Mouse (Mus musculus) intestine, postnatal 0 days (tissue): ENCODE data around the gene Ttc41. TPM values are rescaled to one million over a fixed set of nuclear protein-coding genes. Genes with fewer than 3 reads are reported as not detected.

Experiments used
- ATAC-seq: fragments of 200-750 bp; cut with Nextera tagmentation; 2 replicates; pipeline ENCODE4 v1.8.0; 2017; ENCODE audit warnings: mild to moderate bottlenecking, moderate TSS enrichment, moderate library complexity
- H3K27ac ChIP-seq: fragments of 300-500 bp; sonication (generic); 2 replicates; pipeline ENCODE4 v1.5.1; 2014; ENCODE audit warnings: mild to moderate bottlenecking, low read depth, low read length, moderate library complexity
- H3K27me3 ChIP-seq: fragments of 300-500 bp; sonication (generic); replicated peaks from 2 replicates; pipeline ENCODE4 v1.6.1; 2014; ENCODE audit warnings: low read length, mixed read lengths; ENCODE audit not compliant: control insufficient read depth, insufficient read depth
- H3K36me3 ChIP-seq: fragments of 300-500 bp; sonication (generic); 2 replicates; pipeline ENCODE4 v1.6.1; 2014; ENCODE audit warnings: mild to moderate bottlenecking, moderate library complexity; ENCODE audit not compliant: control insufficient read depth, insufficient read depth
- H3K4me1 ChIP-seq: fragments of 300-500 bp; sonication (generic); replicated peaks from 2 replicates; pipeline ENCODE4 v1.6.1; 2014; ENCODE audit warnings: antibody characterized with exemption, low read length, mixed read lengths; ENCODE audit not compliant: control insufficient read depth, insufficient read depth
- H3K4me2 ChIP-seq: fragments of 300-500 bp; sonication (generic); replicated peaks from 2 replicates; pipeline ENCODE4 v1.6.1; 2014; ENCODE audit warnings: low read depth, mild to moderate bottlenecking, moderate library complexity
- H3K4me3 ChIP-seq: fragments of 300-500 bp; sonication (generic); 2 replicates; pipeline ENCODE4 v1.5.1; 2014; ENCODE audit warnings: low read depth, low read length
- H3K9ac ChIP-seq: fragments of 300-500 bp; sonication (generic); 2 replicates; pipeline ENCODE4 v1.6.1; 2014; ENCODE audit warnings: mild to moderate bottlenecking, low read depth, low read length
- H3K9me3 ChIP-seq: fragments of 300-500 bp; sonication (generic); 2 replicates; pipeline ENCODE4 v1.6.1; 2016; ENCODE audit warnings: mixed run types; ENCODE audit not compliant: control insufficient read depth
- CTCF ChIP-seq: sonication (generic); IDR thresholded peaks from 2 replicates; pipeline ENCODE4 v1.5.1; 2016; ENCODE audit warnings: low read depth, mild to moderate bottlenecking, control low read depth, antibody characterized with exemption, moderate library complexity
- WGBS: fragments of 180-500 bp; shearing (Covaris S2); extraction: QIAGEN DNeasy Blood & Tissue Kit; methylation state at CpG from one replicate; pipeline ENCODE4 v1.1.7; 2014; 5-methylcytosine and 5-hydroxymethylcytosine counted together
- polyA plus RNA-seq: library from polyadenylated mRNA; unstranded; fragments of >200 nt; fragmentation: Nextera tagmentation; extraction: Ambion mirVana; gene quantifications from 2 replicates; pipeline ENCODE4 v1.2.1, GENCODE M21; 2015

The Ttc41 gene
- polyA plus RNA-seq, 1 experiment from 2014 or later, result 0.59 TPM

DNA sequence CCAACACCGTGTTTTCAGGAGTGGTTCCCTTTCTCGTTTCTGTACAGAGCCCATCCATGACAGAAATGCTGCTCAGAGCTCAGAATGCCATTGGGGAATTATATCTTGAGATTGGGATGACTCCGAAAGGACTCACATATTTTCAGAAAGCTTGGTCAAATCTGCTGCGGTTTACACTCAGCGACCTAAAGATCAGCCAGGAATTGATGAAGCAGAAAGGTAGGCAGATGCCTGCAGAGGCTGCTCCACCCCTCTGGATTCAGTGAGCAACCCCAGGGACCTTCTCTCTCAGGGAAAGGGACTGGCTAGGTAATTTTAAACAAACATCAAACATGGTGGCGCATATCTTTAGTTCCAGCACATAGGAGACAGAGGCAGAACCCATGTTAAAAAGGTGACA is 52.6 kb downstream of the Ttc41 start:
- Histone ChIP-seq H3K9ac (no peak overlapping the region), H3K36me3 (no peaks in the 10 kb centered on the region), H3K27me3 (no peaks in the 10 kb centered on the region), H3K9me3 (0 out of 2 replicates have a peak, but pooled peaks cover 2% of the 10 kb centered on the region), H3K4me1 (no peaks in the 10 kb centered on the region), H3K4me3 (no peak overlapping the region), H3K4me2 (no peak overlapping the region), H3K27ac (no peak overlapping the region)
- ATAC-seq, result no peak
- no peak for TF ChIP-seq CTCF
- WGBS, result 89% methylated on average over 6 of the region's 6 CpGs

GRCm38 (mm10) chr10:86761236-86761635 is 55.6 kb downstream of the Ttc41 start:
- TF ChIP-seq CTCF, result no peak
- no peak overlapping the region for H3K4me2 ChIP-seq
- 90% methylated on average over 1 of the region's 1 CpGs for WGBS

GRCm38 (mm10) chr10:86761722-86762383 is 56.2 kb downstream of the Ttc41 start:
- Histone ChIP-seq H3K4me1 (no peaks in the 10 kb centered on the region), H3K4me3 (no peak overlapping the region), H3K27ac (no peak overlapping the region), H3K9me3 (0 out of 2 replicates have a peak, but pooled peaks cover 2% of the 10 kb centered on the region), H3K36me3 (no peaks in the 10 kb centered on the region), H3K9ac (no peak overlapping the region), H3K27me3 (no peaks in the 10 kb centered on the region), H3K4me2 (no peak overlapping the region)
- WGBS, result 59% methylated on average over 7 of the region's 7 CpGs
- TF ChIP-seq CTCF, result no peak
- no peak for ATAC-seq

More at GRCm38 (mm10) chr10:86761236-86761635, 55.6 kb downstream of the Ttc41 start:
- H3K36me3 ChIP-seq, result no peaks in the 10 kb centered on the region
- no peak overlapping the region for H3K9ac ChIP-seq
- H3K4me1 ChIP-seq, result no peaks in the 10 kb centered on the region
- no peak overlapping the region for H3K4me3 ChIP-seq
- 0 out of 2 replicates have a peak, but pooled peaks cover 2% of the 10 kb centered on the region for H3K9me3 ChIP-seq
- no peak overlapping the region for H3K27ac ChIP-seq
- ATAC-seq, result no peak
- no peaks in the 10 kb centered on the region for H3K27me3 ChIP-seq

DNA sequence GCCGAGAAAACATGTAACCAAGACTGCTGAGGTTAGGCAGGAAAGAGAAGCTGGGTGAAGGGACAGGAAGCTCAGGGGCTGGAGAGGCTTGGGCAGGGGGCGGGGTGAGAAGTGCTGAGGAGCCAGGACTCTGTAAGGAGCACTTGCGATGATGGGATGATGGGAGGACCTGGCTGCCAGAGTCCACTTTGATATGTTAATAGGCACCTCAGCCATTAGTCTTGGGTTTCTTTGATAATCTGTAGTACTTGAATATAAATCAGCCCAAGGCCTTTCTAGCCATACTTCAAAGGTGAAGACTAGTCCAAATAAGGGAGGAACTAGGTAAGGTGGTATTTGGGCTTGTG is 56.7 kb downstream of the Ttc41 start:
- Histone ChIP-seq H3K27me3 (no peaks in the 10 kb centered on the region), H3K4me3 (no peak overlapping the region), H3K27ac (no peak overlapping the region), H3K4me2 (no peak overlapping the region), H3K9me3 (0 out of 2 replicates have a peak, but pooled peaks cover 2% of the 10 kb centered on the region), H3K9ac (no peak overlapping the region), H3K4me1 (no peaks in the 10 kb centered on the region), H3K36me3 (no peaks in the 10 kb centered on the region)
- TF ChIP-seq CTCF, result no peak
- no peak for ATAC-seq
- 74% methylated on average over 3 of the region's 3 CpGs for WGBS

DNA sequence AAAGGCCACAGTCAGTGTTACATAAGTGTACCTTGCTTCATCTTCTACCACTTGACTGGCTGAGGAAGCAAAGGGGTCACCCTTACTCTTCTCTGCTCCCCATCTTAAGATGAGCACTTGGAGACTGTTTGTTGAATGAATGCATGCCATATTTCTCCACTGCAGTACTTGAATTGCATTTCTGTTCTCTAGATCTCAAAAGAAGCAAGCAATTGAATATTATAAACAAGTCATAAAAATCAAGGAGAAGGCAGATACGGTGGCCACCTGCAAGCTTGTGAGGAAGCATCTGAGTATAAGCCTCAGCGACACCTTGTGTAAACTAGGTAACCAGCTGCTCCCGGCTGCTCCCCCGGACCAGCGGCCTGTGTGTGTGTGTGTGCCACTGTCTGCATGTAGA is 58.1 kb downstream of the Ttc41 start, which contains the start of gene Gm49358:
TSS of gene Gm49358 (plus strand) at position 301 of the 400 bp plus-strand sequence.
- no peak for TF ChIP-seq CTCF
- Histone ChIP-seq H3K27ac (no peak within 1 kb of the TSS), H3K4me3 (no peak within 1 kb of the TSS), H3K27me3 (no peaks in the 10 kb centered on the region; the same call in 1 of the 2 replicates), H3K4me1 (no peaks in the 10 kb centered on the region), H3K9me3 (0 out of 2 replicates have a peak, but pooled peaks cover 2% of the 10 kb centered on the region), H3K36me3 (no peaks in the 10 kb centered on the region), H3K4me2 (no peak within 1 kb of the TSS), H3K9ac (no peak within 1 kb of the TSS)
- 40% methylated on average over 5 of the region's 5 CpGs for WGBS
- no peak for ATAC-seq

GRCm38 (mm10) chr10:86765344-86765966 is 59.8 kb downstream of the Ttc41 start:
- H3K9me3 ChIP-seq, result 0 out of 2 replicates have a peak, but pooled peaks cover 2% of the 10 kb centered on the region
- H3K4me3 ChIP-seq, result no peak overlapping the region

More at GRCm38 (mm10) chr10:86765344-86765966, 59.8 kb downstream of the Ttc41 start:
- H3K4me2 ChIP-seq, result no peak overlapping the region
- no peak overlapping the region for H3K9ac ChIP-seq
- no peaks in the 10 kb centered on the region for H3K36me3 ChIP-seq
- no peak overlapping the region for H3K27ac ChIP-seq
- WGBS, result 83% methylated on average over 4 of the region's 4 CpGs
- ATAC-seq, result no peak
- no peaks in the 10 kb centered on the region for H3K4me1 ChIP-seq
- TF ChIP-seq CTCF, result no peak
- H3K27me3 ChIP-seq, result no peaks in the 10 kb centered on the region; the same call in 1 of the 2 replicates
